Mouse (Mus musculus) embryo, embryonic 10 days (tissue): ENCODE results near the gene Mettl9.
A peak's percentile ranks its signal among the peaks of the same experiment; 100 is the strongest.

ENCODE experiments used
- DNase-seq: peaks from one replicate; pipeline ENCODE4 v3.0.0-alpha.2; 2015; ENCODE audit warnings: low spot score

Gene Mettl9

GRCm38 (mm10) chr7:121044251-121044650 is 10.0 kb downstream of the Mettl9 start:
- no peak for DNase-seq

DNA sequence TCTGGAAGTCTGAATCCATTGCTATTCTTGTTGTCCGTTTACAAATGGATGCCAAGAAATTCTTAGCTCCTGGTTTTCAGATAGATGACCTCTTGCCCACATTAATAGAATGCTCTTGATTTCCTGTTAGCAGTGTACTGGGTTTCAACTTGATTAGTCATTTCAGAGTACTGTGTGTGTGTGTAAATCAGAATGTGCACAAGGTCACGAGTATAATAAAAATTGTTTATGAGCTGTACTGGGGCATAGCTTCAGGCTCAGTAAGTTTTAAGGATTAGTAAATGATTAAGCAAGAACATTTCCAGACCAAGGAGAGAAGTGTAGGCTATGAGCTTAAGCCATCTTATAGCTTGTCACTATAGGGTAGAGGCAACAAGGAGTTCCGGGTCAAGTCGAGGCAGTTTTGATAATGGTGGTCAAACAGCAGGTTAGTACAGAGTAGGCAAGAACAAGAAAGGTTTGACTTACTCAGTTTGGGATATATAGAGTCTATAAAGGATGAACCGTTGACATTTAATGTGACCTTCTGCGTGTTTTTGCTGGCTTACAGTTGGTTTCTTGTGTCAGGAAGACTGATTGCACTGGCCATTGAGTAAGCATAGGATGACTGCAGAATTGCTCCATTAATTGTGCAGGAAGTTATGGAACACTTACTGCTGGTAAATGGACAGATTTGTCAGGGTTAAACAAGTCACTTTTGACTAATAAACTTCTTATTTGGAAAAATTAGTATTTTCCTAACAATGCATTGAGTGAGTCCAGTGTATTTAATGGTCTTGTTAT is 11.6 kb downstream of the Mettl9 start:
- DNase-seq: no peak

DNA sequence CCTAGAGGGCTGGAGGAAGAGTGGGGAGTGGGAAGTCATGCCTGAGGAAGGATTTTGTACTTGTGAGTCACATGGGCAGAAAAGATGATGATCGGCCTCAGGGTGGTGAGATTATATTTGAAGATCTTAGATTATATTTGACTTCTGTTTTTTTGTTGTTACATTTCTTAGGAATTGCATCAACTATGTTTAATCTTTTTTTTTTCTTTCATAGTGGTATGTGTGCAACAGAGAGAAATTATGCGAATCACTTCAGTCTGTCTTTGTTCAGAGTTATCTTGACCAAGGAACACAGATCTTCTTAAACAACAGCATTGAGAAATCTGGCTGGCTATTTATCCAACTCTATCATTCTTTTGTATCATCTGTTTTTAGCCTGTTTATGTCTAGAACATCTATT is 13.4 kb downstream of the Mettl9 start:
- no peak for DNase-seq

DNA sequence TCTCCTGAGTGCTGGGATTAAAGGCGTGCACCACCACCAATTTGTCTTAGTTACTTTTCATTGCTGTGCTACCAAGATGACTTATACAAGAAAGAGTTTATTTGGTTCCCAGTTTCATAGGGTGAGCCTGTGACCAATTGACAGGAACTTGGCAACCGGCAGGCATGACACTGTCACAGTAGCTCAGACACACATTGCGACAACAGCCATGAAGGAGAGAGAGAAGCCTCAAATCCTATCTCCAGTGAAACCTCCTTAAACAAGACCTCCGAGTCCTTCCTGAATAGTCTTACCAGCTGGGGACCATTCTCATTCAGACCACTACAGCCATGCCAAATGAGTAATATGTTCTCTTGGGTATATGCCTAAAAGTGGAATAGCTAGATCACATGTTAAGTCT is 18.8 kb downstream of the Mettl9 start:
- DNase-seq: no peak

DNA sequence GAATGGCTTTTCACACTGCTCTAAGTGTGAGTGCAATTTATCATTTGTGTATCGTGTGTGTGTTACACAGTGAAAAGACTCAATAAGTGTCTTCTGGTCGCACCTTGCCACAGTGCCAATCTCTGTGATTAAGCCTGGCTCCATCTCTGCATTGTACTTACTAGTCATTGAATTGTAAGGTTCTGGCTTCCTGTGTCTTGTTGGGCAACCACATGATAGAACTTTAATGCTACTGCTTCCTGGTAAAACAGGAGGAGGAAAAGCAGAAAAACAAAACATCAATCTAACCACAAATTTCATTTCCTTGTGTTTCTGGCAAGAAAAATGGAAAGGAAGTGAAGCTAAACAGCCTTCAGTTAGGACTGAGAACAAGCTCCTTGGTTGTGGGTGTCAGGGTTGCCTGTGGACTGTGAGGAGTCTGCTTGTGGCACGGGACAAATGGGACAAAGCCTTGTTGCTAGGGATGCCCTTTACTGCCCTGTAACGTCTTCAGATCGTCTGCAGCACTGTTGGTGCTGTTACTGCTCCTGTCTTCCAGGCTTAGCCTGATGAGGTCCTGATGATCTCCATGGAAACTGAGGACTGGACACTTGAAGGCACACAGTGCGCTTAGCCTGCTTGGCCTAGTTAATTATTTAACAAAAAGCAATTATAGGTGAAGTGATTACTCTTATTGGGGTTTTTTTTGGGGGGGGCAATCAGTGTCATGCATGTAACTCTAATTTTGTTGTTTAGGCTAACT is 25.4 kb downstream of the Mettl9 start:
- DNase-seq: no peak

GRCm38 (mm10) chr7:121064309-121064708 is 30.1 kb downstream of the Mettl9 start:
- DNase-seq: no peak

DNA sequence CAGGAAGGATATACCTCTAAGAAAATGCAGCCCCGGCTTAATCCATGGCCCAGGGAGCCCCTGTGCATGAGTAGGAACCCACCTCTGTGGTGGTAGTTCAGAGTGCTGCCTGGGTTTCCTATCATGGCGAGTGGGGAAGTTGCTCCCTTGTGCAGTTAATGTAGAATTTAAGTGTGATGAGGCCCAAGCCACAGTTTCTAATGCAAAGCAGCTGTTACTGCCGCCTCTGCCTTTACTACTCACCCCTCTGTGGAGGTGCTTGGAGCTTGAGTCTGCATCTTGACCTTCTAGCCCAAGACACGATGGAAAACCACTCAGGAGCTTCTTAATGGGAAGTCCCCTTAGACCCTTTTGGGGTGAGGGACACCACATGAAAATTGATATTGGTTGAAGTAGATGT is 37.0 kb downstream of the Mettl9 start:
- no peak for DNase-seq

- DNase-seq: no peak
These were observed 38.3 kb downstream of the Mettl9 start for GRCm38 (mm10) chr7:121072506-121072905.

DNA sequence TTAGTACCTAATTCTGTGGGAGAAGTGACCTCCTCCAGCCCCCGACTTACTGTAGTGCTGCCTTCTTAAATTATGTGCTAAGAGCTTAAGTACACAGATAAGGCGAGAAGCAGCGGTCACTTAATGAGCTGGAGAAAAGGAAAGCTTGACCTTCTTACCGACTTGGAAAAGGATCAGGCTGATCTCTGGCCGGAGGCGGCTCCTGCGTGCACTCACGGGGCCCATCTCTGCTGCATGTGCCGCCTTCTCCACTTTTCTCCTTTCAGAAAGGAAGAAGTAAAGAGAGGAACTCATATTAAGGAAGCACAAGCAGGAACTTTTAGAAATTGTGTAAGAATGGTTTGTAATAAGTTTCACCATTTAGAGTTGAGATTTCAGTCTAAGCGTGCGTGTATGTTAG is 40.0 kb downstream of the Mettl9 start, which contains the start of gene Igsf6:
Igsf6 (minus strand) TSS at position 292 of the 400 bp plus-strand sequence.
- no peak for DNase-seq

- no peak for DNase-seq
These were observed 40.7 kb downstream of the Mettl9 start for GRCm38 (mm10) chr7:121074801-121075400.

- no peak for DNase-seq
These were observed 41.2 kb downstream of the Mettl9 start for GRCm38 (mm10) chr7:121075416-121075815.

DNA sequence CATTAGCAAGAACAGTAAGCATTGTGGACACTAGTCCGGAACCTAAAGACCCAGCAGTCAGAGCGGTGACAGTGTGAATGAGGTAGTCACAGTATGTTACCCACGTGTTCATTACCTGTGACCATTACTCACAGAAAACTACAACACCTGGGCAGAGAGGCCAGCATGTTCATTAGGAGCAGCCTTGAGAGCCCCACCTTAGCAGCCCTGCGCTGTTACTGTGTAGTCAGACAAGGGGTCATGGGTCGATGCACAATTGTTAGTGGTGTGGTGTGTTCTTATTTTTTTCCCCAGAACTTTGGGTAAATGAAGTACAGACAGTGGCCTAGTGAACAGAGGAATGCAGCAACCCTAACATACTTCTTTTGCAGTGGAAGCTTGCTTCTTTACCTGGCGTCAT is 43.1 kb downstream of the Mettl9 start:
- no peak for DNase-seq

DNA sequence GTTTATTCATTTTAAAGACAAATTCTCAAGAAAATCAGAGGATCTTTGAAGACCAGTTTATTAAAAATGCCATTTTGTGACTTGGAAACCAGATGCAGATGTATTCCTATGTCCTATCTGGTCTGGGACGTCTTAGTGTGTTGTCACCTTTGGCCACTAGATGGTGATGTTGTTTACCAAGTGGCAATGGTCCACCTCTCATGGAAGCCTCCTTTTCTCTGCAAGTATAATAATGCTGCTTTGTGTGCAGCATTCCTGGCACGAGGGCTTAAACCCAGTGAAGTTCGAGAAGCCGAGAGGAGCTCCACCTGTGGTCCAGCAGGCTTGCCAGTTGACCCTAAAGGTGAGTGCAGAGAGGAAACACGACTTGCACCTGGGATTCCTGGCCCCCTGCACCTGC is 43.6 kb downstream of the Mettl9 start:
- DNase-seq: peak; percentile 86

DNA sequence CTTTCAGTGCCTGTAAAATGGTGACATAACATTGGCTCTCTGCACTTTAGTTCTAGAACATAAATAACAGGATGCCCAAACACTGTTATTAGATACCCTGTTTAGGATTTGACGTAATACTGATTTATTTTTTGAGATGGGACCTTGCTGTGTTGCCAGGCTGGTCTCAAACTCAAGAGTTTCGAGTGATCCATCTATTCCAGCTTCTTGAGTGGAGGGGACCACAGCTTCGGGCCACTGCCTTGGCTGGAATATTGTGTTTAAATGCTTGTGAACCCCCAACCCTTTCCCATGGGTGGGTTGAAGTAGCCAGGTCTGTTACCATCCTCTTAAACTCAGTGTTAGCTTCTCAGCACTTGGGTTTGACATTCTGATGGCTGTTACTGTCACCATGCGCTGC is 47.1 kb downstream of the Mettl9 start, which contains the start of gene Otoa:
Otoa (plus strand) TSS at position 301 of the 400 bp plus-strand sequence.
- DNase-seq: no peak

GRCm38 (mm10) chr7:121081816-121082215 is 47.6 kb downstream of the Mettl9 start:
- DNase-seq: no peak

DNA sequence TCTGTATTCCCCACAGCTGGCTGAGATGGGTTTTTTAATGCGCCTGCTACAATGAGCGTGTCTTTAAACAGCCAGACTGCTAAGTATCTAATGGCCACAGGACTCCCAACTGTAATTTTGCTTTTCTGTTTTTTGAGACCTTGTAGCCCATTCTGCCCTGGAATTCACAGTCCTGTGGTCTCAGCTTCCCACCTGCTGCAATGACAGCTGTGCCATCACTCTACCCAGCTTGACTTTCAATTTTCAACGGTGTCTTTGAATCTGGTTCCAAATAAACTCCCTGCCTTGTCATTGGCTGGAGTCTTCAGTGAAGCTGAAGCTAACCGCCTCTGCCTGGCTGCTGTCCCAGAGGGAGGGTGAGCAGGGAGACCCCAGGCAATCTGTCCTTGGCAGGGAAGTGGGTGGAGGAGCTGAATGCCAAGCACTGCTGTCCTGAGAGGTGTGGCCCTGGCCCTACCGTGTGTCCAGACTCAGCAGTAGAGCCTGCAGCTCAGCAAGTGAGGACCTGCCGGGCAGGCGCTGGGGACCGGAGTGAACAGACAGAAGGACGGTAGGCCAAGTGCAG is 48.8 kb downstream of the Mettl9 start:
- no peak for DNase-seq

GRCm38 (mm10) chr7:121084840-121085453 is 50.7 kb downstream of the Mettl9 start:
- no peak for DNase-seq

DNA sequence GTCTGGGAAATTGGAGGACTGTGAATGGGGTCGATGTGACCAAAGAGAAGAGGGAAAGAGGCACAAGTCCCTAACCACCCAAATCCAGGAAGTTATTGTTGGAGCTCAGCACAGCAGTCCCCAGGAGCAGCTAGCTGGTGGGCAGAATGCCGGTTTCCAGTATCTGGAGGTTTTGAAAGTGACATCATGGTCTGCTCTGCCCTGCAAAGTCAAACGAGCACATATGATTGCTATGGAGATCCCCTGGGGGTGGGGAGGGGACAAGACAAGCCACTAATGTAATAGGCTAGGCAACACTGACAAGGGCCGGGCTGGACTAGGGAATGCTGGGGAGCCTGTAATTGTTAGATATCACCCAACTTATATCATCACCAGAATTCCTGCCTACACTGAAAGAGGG is 51.3 kb downstream of the Mettl9 start:
- DNase-seq: no peak

DNA sequence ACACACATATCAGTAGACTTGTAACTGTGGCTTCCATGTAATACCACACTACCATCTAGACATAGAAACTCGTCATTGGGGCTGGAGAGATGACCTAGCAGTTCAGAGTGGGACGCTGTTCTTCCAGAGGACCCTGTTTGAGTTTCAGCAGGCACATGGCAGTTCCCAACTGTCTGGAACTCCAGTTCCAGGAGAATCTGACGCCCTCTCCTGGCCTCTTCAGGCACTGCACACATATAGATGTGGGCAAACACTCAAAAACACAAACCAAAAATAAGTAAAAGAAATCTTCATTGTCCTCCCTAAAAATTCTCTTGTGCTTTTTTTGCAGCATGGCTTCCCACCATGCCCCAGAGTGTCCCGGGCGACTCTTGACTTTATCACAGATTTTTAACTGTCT is 54.5 kb downstream of the Mettl9 start:
- DNase-seq: no peak

DNA sequence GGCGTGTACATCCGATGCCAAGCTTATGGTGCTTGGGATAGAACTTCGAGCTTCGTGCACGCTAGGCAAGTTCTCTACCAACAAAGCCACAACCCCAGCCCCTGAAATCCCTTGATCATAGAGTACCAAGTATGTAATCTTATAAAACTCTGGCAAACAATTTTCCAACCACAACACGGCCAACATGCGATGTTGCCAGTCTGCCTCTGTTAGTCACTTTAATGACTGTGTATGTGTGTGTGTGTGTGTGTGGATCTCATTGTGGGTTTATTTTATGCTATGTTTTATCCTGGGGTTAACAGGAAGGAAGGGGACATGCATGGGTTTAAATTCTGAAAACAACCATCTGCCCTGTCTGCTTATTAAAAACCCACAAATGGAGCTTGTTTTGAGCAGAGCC is 56.5 kb downstream of the Mettl9 start:
- DNase-seq: no peak

DNA sequence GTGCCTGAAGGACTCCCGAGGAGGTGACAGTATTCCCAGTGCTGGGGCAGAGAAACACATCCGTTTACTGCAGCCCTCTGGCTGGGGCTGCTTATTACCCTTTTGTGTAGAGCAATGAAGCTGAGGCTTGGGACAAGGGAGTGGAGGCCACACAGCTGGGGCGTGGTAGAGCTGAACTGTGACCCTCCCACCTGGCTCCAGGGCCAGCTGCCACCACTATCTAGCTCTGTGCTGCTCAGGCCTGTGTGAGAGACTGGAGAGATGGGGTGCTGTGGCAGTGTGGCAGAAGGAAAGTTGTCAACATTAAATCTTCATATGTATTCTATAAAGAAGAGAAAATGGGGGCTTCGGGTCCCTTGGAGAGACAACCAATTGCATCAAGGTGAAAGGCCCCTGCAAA is 58.8 kb downstream of the Mettl9 start:
- no peak for DNase-seq
